Mouse (Mus musculus) small intestine, adult 2 months (tissue): ENCODE results near the gene Abraxas2. TPM values are rescaled to one million over a fixed set of nuclear protein-coding genes. Genes with fewer than 3 reads are reported as not detected.
A peak's percentile ranks its signal among the peaks of the same experiment; 100 is the strongest.

Experiments used
- H3K27ac ChIP-seq: fragments of 200-500 bp; 2 replicates; pipeline ENCODE4 v1.5.1; 2012; ENCODE audit warnings: low read depth, low read length, control low read depth, inconsistent platforms; ENCODE audit not compliant: insufficient read depth
- H3K27me3 ChIP-seq: fragments of 200-500 bp; 2 replicates; pipeline ENCODE4 v1.6.1; 2012; ENCODE audit warnings: mild to moderate bottlenecking, moderate library complexity, low read length, inconsistent platforms; ENCODE audit not compliant: control insufficient read depth, insufficient read depth
- H3K36me3 ChIP-seq: fragments of 200-500 bp; 2 replicates; pipeline ENCODE4 v1.6.1; 2012; ENCODE audit warnings: mild to moderate bottlenecking, low read length, control low read depth, inconsistent platforms; ENCODE audit not compliant: control insufficient read depth, insufficient read depth
- H3K4me1 ChIP-seq: fragments of 200-500 bp; 2 replicates; pipeline ENCODE4 v1.6.1; 2012; ENCODE audit warnings: low read length, inconsistent platforms, mixed read lengths; ENCODE audit not compliant: control insufficient read depth, insufficient read depth, insufficient read length
- H3K4me3 ChIP-seq: fragments of 200-500 bp; 2 replicates; pipeline ENCODE4 v1.5.1; 2012; ENCODE audit warnings: low read depth, mild to moderate bottlenecking, control low read depth, inconsistent platforms, low read length, moderate library complexity
- CTCF ChIP-seq: fragments of 200-500 bp; IDR thresholded peaks from 2 replicates; pipeline ENCODE4 v1.5.1; 2012; ENCODE audit warnings: low read depth, mild to moderate bottlenecking, control low read depth, inconsistent platforms, low read length, moderate library complexity, mixed read lengths; ENCODE audit not compliant: insufficient replicate concordance, insufficient read length; ENCODE audit errors: extremely low read depth
- POLR2A ChIP-seq: fragments of 200-500 bp; IDR thresholded peaks from 2 replicates; pipeline ENCODE4 v1.6.1; 2012; ENCODE audit warnings: low read depth, mild to moderate bottlenecking, control low read depth, inconsistent platforms, low read length, moderate library complexity
- WGBS: fragments of 180-500 bp; shearing (Covaris S2); methylation state at CpG from one replicate; pipeline ENCODE4 v1.1.7; 2018; 5-methylcytosine and 5-hydroxymethylcytosine counted together
- polyA plus RNA-seq: library from polyadenylated mRNA; depleted of rRNA; stranded (reverse); fragments of >200 nt; gene quantifications from 2 replicates; pipeline ENCODE4 v1.2.3, GENCODE M21; 2012

The Abraxas2 gene
- polyA plus RNA-seq, 1 experiment: 6.2 TPM

- no peak for TF ChIP-seq POLR2A
- peak; percentile 30; the same call in 1 of the 2 replicates for TF ChIP-seq CTCF
- no peak overlapping the region for H3K27ac ChIP-seq
- no peaks in the 10 kb centered on the region for H3K36me3 ChIP-seq
- WGBS: 87% methylated on average over 2 of the region's 2 CpGs
- no peaks in the 10 kb centered on the region for H3K27me3 ChIP-seq
- H3K4me1 ChIP-seq: no peaks in the 10 kb centered on the region
- no peak overlapping the region for H3K4me3 ChIP-seq
Observed at GRCm38 (mm10) chr7:132898234-132898633, 39.2 kb downstream of the Abraxas2 start.

GRCm38 (mm10) chr7:132900826-132901531 lies 42.0 kb downstream of the Abraxas2 start:
- H3K27ac ChIP-seq: no peak overlapping the region
- 48% methylated on average over 2 of the region's 2 CpGs for WGBS
- no peaks in the 10 kb centered on the region for H3K27me3 ChIP-seq

GRCm38 (mm10) chr7:132903796-132904195 lies 44.8 kb downstream of the Abraxas2 start:
- H3K36me3 ChIP-seq: no peaks in the 10 kb centered on the region
- no peak overlapping the region for H3K4me3 ChIP-seq
- H3K4me1 ChIP-seq: no peaks in the 10 kb centered on the region
- TF ChIP-seq CTCF (no peak), POLR2A (no peak)
- no peaks in the 10 kb centered on the region for H3K27me3 ChIP-seq
- WGBS: 69% methylated on average over 3 of the region's 3 CpGs
- H3K27ac ChIP-seq: no peak overlapping the region

More at GRCm38 (mm10) chr7:132900826-132901531, 42.0 kb downstream of the Abraxas2 start:
- no peaks in the 10 kb centered on the region for H3K36me3 ChIP-seq
- TF ChIP-seq CTCF: no peak
- TF ChIP-seq POLR2A: no peak
- no peak overlapping the region for H3K4me3 ChIP-seq
- no peaks in the 10 kb centered on the region for H3K4me1 ChIP-seq

GRCm38 (mm10) chr7:132921971-132922370 lies 62.9 kb downstream of the Abraxas2 start:
- WGBS: 75% methylated on average over 3 of the region's 3 CpGs
- no peak overlapping the region for H3K27ac ChIP-seq
- H3K27me3 ChIP-seq: no peaks in the 10 kb centered on the region
- TF ChIP-seq POLR2A: no peak
- TF ChIP-seq CTCF: no peak
- H3K4me3 ChIP-seq: no peak overlapping the region
- H3K36me3 ChIP-seq: no peaks in the 10 kb centered on the region
- no peaks in the 10 kb centered on the region for H3K4me1 ChIP-seq

- TF ChIP-seq POLR2A (no peak), CTCF (no peak)
- H3K27me3 ChIP-seq: no peaks in the 10 kb centered on the region
- no peak overlapping the region for H3K27ac ChIP-seq
- H3K4me3 ChIP-seq: no peak overlapping the region
- 16% methylated on average over 2 of the region's 2 CpGs for WGBS
- H3K4me1 ChIP-seq: no peaks in the 10 kb centered on the region
- no peaks in the 10 kb centered on the region for H3K36me3 ChIP-seq
Observed at GRCm38 (mm10) chr7:132925227-132925626, 66.2 kb downstream of the Abraxas2 start.

GRCm38 (mm10) chr7:132927201-132927600 lies 68.2 kb downstream of the Abraxas2 start:
- no peaks in the 10 kb centered on the region for H3K4me1 ChIP-seq
- no peaks in the 10 kb centered on the region for H3K27me3 ChIP-seq
- WGBS: 66% methylated on average over 3 of the region's 3 CpGs
- H3K36me3 ChIP-seq: no peaks in the 10 kb centered on the region
- H3K4me3 ChIP-seq: no peak overlapping the region
- no peak overlapping the region for H3K27ac ChIP-seq
- TF ChIP-seq POLR2A (no peak), CTCF (no peak)

- Histone ChIP-seq H3K4me1 (peaks cover 2% of the 10 kb centered on the region; the same call in 1 of the 2 replicates), H3K36me3 (no peaks in the 10 kb centered on the region), H3K27ac (no peak overlapping the region), H3K4me3 (no peak overlapping the region), H3K27me3 (no peaks in the 10 kb centered on the region)
- 80% methylated on average over 5 of the region's 5 CpGs for WGBS
- no peak for TF ChIP-seq POLR2A
- TF ChIP-seq CTCF: no peak
Observed at GRCm38 (mm10) chr7:132930055-132930454, 71.0 kb downstream of the Abraxas2 start.

GRCm38 (mm10) chr7:132930850-132931559 lies 72.0 kb downstream of the Abraxas2 start, which contains the start of gene Zranb1:
TSS of gene Zranb1 (plus strand) at chr7:132931142.
- Histone ChIP-seq H3K36me3 (no peaks in the 10 kb centered on the region), H3K4me3 (peak within 1 kb of the TSS; percentile 91), H3K27me3 (no peaks in the 10 kb centered on the region), H3K4me1 (peaks cover 2% of the 10 kb centered on the region; the same call in 1 of the 2 replicates), H3K27ac (peak within 1 kb of the TSS; percentile 89)
- TF ChIP-seq CTCF (no peak), POLR2A (peak; percentile 59)
- 1% methylated on average over 89 of the region's 93 CpGs for WGBS
